Mouse (Mus musculus) yolk sac, embryonic 10.5 days (tissue): ENCODE measurements at regions not wholly inside any gene's neighbourhood (a gene's known extent, or its start where the extent isn't known, plus 50 kb on each side); places are given as distances from the start of the nearest gene placed in this dataset.

Experiments
- DNase-seq: peaks from one replicate; pipeline ENCODE4 v3.0.0-alpha.2; 2017; ENCODE audit warnings: low spot score

DNA sequence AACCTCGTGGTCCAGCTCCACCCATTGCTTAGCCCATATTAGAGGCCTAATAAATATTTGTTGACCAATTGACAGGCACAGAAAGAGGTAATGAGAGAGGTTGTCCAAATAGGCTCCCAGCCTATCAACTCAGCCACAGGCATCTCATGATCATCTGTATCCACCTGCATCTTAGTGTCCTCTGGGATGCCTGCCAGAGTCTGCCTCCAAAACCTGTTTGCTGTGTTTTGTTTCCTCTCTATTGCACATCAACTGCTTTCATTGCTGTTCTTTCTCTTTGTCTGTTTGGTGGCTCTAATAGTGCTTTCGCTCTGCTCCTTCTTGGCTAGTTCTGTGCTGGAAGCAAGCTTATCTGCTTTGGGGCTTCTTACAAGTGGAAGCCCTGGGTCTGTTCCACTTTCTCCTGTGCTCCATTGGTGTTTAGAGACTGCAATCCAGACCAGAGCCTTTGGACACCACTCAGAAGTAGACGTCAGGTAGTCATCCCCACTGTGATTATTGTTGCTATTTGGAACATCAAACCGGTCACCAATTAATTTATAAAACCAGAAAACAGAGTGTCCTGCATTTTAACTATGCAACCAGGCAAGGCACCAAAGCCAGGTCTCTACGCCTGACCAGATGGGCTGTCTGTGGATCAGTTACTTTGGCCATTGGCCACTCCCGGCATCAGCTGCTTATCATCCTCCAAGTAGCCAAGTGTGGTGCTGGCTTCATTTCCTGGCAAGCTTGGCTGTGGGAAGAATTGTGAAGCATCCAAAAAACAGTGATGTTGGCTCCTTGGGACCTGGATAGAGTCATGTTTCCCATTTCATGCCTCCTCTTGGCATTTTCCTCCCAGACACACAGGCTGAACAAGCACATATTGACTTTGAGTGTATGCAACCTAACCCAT lies 74.5 kb upstream of the Hs3st4 start:
- DNase-seq = no peak

DNA sequence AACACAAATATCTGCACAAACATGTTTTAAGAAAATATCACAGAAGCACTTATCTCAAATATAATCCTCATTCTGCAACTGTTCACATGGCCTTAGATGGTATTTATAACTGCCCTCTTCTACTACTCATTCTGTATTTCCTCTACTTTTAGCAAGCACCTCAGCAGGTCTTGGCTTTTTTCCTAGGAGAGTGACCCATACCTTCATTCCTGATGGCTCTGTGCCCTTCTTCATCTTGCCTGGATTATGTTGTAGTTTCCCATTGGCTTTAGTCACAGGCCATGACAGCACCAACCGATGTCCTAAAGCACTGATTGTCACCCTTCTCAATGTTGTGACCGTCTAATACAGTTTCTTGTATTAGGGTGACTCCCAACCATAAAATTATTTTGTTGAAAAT lies 61.2 kb upstream of the Hs3st4 start:
- DNase-seq = no peak

DNA sequence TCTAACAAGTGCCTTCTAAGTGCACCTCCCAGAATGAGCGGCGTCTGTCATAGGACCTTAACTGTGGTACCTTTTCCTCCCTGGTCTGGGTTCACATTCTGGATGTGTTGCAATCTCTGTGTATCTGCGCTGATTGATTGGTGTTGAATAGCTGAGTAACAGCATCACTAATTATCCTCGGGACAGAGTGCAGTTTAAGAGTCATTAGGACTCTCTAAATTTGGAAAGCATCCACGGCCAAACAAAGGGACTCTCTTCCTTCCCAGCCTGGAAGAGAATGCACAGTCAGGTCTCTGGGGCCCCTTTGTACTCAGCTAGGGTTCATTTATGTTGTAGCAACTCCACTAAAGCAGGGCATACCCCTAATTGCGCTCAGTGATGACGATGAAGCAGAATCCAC lies 50.2 kb upstream of the Hs3st4 start:
- no peak for DNase-seq
